Mouse (Mus musculus) cerebellum, postnatal 25 days (tissue): Measurements from ENCODE around the gene Dazap2.

Experiments used
- DNase-seq, 2 experiments: peaks; one replicate each; pipeline ENCODE4 v3.0.0; 2021; ENCODE audit warnings: mixed read lengths in 2 of 2

Dazap2 gene

DNA sequence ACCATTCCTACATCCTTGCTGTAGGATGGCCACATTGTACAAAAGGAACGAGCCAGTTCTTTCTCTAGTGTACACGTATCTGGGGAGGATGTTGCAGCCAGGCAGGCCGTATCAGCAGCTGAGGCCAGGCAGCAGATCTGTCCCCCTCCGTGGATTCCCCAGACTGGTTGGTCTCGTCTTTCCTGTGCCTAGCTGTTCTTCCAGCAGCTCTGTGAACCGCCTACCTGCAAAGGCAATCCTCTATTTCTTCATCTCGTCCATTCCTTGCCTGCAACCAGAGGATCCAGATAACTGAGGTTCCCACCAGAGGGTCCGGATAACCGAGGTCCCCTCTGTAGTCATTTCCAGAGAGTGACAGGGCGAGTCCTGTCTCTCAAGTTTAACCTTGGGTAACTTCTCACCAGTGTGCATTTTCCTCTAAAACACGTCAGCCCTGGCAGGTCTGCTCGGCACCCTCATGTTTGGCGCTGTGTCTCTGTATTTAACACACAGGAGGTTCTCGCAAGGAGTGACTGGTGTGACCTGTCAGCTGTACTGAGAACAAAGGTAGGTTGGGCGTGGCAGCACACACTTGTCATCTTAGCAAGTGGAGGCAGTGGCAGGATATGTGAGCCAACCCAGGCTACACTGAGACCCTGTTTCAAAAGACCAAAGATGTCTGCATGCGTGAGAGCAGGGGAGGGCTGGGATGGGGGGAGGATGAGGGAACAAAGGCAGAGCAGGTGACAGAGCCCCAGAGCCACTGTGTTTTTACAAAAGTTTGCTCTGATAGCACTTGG, 25.0 kb downstream of the Dazap2 start:
- no peak for DNase-seq

DNA sequence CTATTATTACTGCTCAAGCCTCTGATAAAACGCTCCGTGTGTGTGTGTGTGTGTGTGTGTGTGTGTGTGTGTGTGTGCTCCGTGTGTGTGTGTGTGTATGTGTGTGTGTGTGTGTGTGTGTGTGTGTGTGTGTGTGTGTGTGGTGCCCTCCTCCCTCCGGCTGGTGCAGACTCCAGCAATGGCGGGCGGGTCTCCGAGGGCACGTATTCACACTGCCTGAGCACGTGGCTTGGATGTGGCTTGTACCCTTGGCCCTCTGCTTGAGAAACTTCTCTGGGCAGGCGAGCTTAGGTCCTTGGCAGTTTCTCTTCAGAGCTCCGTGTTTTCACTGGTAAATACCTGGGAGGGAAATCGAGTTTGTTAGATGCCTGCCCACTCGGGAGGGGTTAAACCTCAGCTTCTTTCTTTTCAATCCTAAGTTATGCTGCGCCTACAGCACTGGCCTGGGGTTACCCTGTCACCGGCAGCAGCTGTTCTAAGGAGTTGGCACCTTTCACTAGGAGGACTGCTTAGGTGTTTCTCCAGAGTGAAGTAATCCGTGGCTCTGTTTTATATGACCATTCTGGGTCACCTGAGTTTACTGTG, 26.2 kb downstream of the Dazap2 start:
- no peak for DNase-seq

DNA sequence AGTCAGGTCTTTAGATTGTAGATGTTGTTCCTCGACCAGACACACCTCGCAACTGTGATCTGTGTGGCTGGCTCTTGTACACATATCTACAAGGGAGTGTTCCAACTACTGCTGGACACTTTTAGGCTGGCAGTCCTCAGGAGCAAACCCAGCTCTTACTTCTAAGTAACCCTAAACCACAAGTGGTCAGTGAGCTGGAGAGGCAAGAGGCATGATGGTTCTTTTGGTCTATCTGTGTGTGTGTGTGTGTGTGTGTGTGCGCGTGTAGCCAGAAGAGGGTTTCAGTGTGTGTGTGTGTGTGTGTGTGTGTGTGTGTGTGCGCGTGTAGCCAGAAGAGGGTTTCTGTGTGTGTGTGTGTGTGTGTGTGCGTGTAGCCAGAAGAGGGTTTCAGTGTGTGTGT, 27.3 kb downstream of the Dazap2 start:
- DNase-seq: no peak

DNA sequence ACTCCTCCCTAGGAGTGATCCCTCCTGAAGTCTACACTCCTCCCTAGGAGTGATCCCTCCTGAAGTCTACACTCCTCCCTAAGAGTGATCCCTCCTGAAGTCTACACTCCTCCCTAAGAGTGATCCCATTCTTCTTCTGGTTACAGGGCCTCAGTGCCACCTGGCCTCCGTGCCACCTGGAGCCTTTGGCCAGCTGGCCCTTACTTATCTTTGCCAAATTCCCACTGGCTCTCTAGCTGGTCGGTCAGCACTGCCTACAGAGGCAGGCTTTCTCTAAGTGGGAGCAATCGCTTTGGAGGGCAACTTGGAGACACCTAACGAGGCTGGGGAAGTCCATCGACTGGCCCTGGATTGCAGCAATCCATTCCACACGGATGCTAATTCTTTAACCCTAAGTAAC, 31.0 kb downstream of the Dazap2 start:
- DNase-seq: peak; percentile 74 to 75

DNA sequence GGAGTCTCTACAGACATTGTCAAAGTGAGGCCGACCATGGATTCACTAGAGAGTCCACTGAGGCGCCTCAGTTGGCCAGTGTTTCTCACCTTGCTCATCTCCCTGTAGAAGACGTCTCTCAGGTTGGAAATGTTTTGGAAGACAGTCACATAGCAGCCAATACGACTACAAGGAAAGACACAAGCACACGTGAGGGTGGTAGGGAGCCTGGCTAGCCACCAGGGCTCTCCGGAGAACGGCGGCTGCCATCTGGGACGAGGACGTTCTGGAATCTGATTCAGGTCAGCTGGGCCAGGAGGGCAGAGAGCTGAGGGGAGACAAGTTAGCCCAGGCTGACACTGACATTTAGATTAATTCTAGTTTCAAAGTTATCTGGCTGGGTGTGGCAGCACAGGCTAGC, 35.0 kb downstream of the Dazap2 start:
- DNase-seq: peak; percentile 57 to 66

DNA sequence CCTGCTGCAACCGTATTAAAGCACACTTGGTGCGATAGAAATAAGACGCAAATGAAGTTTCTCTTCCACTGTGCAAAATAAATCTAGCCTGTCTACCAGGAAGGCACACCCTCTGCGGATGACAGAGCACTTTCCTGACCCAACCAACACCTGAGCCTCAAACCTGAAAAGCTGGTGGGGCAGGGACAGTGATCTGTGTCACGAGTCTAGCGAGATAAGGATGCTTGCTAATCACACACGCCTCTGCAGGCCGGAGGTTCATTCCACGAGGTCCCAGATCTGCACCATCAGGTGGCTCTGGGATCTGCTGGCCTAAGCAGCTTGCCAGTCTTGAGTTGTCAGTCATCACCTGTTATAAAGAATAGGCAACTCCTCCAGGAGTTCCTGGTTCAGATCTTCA, 36.5 kb downstream of the Dazap2 start:
- DNase-seq: no peak

DNA sequence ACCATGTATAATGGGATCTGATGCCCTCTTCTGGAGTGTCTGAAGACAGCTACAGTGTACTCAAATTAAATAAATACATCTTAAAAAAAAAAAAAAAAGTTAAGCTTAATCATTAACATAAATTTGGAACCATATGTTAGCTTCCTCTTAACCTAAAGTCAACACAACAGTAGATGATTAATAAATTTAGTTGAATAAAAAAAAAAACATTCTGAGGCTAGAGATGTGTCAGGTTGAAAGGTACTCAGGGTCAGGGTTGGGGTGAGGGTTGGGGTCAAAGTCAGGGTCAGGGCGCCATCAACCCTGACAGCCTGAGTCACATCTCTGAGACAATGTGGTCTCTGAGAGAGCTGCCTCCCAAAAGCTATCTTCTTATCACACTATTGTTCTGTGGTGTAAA, 39.1 kb downstream of the Dazap2 start:
- no peak for DNase-seq

DNA sequence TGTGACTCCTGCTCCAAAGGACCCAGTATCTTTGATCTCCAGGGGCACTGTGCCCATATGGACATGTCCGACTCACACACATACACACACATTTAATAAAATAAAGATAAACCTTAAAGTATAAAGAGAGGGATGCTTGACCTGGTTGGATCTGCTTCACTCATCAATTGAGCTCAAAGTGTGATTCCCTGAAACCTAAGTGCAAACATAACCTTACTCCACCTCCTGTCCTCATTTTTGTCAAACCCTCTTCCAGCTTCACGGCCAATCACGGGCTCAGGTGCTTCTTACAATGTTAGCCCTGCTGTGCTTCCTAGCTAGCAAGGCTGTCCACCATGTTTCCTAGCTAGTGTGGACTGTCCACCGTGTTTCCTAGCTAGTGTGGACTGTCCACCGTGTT, 40.1 kb downstream of the Dazap2 start:
- no peak for DNase-seq

DNA sequence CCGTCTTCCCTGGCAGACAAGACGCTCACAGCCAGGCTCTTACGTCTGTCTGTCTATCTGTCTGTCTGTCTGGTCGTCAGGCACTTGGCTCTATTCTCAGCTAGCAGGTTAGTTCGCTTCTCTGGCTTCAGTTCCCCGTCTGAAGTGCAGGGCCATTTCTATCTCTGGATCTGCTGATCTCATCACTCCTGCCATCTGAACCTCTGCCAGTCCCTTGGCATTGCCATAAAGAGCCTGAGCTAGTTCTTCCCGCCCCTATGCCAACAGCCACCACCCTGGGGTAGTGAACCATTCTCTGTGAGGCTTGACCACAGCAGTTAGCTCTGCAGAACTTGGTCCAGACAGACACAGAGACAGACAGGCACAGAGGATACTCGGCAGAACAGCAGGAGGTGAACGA, 45.2 kb downstream of the Dazap2 start:
- DNase-seq: peak; percentile 64 to 73

DNA sequence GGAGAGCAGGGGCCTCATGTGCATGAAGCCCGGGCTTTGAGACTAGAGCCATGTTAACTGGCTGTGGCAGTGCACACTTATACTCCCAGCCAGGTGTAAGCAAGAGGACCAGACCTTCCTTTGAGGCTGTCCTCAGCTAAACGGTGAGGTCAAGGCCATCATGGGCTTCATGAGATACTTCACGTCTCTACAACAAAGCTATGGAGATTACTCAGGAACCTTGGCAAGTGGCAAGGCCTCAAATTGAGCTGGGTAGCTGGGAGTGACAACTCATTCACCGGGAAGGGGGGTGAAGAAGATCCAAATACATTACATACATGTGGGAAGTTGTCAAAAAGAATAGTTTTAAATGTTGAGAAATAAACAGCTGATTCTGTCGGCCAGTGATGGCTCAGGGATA, 45.7 kb downstream of the Dazap2 start:
- no peak for DNase-seq

DNA sequence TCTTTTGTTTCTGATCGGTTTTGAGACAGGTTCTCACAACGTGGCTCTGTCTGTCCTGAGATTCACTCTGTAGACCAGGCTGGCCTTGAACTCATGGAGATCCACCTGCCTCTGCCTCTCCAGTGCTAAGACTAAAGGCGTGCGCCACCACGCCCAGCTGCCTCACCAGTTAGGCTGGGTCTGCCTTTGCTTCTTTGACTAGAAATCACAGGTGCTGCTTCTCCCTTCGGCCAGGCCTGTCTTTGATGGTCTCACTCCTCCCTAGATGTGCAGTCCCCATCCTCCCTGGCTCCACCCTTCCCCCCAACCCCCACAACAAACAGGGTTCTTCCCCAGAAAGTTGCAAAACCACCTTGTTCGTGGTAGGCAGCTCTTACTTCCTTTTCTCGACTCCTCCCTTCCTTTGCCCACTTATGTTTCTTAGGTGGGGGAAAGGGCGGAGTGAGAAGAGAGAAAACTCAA, 49.7 kb downstream of the Dazap2 start:
- DNase-seq: no peak

DNA sequence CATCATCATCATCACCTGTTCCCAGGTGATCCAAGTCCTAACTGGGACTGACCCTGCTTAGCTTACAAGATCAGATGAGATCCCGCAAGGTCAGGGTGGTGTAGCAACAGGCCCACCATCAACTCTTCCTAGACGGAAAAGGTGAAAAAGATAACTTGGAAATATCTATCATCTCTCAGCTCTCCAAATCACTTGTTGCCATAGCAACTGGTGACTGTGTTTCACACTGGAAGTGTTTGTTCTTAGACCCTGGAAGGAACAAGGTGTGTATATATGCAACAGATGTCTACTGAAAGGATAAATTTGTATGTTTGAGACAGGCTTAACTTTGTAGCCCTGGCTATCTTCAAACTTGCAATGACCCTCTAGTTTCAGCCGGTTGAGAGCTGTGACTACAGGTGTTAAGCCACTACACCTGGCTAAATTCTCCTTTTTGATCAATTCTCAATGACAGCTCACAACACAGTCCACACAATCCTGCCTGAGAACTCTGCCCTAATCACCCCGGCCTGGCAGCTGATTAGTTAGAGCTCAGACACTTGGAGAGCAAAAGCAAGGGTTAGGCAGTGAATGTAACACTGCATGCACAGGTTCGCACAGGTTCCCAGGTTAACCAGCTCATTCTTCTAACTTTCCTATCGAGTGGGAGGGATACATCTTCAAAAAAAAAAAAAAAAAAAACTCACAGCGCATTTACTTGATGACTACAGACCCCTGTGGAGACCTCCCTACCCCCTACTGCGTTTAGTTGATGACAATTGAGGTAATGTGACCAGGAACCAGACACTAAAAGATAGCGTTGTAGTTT, 50.5 kb downstream of the Dazap2 start:
- no peak for DNase-seq

DNA sequence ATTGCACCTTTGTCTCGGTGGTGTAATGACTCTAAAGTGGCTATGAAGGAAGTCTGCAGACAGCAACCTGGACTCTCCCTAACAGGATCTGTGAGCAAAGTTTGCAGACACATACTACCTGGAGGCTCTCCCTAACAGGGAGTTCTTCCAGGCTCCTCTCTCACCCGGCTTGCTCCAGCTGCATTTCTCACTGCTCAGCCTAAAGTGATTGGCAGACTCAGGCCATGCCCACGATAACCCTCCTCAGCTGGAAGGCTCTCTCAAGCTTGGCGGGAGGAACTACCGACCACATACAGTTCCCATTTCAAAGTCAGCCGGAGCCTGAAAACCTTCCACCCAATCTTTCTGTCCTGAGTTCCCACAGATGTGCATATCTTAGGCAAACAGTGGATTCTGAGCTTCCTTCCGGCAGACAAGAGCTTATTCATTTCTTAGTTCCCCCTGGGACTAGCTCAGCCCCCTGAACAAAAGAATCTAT, 51.1 kb downstream of the Dazap2 start:
- no peak for DNase-seq

DNA sequence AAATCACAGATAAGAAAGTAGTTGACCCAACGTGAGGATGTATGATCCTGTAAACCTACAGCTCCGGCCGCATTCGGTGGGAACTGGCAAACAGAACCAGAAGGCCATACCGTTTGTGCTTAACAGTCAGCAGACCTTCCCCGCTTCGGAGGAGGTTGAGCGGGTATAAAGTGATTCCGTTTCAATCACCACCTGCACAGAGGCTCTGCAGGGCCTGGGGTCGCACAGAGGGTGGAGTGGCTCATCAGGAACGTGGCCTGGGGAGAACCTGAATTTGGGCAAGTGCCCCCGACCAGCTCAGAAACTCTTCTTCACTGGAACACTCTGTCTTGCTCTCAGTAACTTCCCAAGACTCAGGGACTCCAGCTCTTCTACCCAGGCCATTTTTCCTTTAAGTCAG, 51.7 kb downstream of the Dazap2 start:
- no peak for DNase-seq

DNA sequence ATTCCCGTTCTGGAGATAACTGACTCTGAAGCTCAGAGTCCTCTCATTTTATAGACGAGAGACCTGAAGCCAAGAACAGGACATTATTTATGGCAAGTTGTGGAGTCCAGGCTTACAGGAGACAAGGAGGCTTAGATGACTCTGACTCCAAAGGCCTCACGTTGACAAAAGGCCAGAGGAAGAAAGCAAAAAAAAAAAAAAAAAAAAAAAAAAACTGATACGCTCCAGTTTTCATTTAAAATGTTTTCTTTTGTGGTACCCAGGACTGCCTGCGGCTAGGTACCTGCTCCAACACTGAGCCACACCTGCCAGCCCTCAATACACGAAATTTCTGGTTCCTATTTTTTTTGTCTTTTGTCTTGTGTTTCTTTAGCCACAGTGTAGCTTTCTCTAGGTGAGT, 52.3 kb downstream of the Dazap2 start:
- no peak for DNase-seq

DNA sequence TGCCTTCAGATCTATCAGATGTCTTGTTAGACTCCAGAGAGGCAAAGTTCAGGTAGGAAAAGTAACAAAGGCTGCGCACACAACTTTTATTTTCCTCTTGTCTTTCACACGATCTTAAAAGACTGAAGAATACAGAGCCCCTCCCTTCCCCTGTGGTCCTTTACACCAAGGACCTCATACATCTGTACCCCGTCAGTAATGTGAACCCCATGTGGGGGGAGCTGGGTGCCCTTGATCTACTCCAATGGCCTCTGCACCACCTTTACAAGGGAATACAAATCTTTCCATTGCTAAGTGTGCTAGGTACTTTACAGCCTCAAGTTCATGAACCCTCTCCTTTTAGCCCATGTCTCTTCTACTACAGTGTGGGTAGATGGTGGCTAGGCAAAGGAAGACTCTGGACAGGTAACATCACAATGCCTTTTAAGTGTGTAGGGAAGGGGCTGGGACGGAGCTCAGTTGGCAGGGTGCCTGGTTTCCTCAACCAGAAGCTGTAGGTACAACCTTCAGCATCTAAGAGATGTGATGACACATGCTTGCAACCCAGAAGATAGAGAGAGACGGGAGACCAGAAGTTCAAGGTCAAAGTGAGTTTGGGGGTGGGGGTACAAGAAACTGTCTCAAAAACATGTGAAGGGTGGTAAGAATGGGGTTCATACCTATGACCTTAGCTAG, 52.9 kb downstream of the Dazap2 start:
- no peak for DNase-seq

DNA sequence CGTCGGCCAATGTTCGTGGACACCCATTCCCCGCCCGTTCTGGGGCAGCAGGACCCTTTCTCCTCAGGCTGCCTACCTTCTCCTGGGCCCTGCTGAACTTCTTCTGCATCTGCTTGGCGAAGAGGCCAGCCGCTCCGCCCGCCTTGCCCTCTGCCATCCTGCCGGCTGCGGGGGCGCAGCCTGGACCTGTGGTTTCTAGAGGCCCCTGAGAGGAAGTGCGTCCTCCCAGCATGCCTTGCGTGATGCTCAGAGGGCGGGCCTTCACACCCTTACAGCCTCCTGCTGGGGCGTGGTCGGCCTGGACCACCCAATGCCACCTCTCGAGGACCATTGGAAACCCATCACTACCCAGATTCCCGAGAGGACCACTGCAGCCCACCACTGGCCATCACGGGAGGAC, 54.2 kb downstream of the Dazap2 start, which contains the start of gene Bin2:
Gene Bin2, minus strand, starts transcription at position 217 of the 400 bp plus-strand sequence.
- DNase-seq: no peak

DNA sequence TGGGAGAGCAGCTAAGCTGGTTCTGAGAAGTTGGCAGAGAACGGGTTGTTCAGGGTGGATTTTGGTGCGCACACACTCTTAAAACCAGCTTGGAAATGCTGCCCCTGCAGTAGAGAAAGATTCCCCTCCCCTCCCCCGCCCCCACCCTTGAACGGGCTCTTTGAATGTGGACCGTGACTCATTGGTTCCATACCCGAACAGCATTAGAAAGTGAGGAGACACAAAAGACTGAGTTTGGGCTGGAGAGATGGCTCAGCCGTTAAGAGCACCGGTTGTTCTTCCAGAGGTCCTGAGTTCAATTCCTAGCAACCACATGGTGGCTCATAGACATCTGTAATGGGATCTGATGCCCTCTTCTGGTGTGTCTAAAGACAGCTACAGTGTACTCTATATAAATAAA, 54.9 kb downstream of the Dazap2 start:
- no peak for DNase-seq
